Mouse (Mus musculus): Measurements from ENCODE around the gene Oit1.

DNA sequence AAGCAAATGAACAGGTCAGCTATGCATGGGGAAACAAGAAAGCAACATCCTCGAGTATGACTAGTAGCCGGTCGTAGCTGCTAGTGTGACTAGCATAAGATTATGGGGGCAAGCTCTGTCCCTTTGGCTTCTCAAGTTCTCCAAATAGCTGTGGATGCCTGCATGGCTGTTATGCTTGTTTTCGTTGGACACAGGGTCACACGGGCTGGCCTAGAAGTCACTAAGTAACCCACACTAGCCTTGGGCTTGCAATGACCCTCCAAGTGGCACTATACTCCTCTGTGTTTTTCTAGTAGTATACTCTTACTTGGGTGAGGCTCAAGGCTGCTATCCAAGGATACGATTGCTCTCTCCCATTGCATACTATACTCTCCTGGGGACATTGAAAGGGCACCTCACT is 63.4 kb downstream of the Oit1 start:
- TF ChIP-seq CTCF (IDR thresholded peaks at IDR 0.05; ENCODE audit: borderline replicate concordance, insufficient read depth, low read length) (no peak), POLR2A (IDR thresholded peaks at IDR 0.05; ENCODE audit: low read depth, low read length) (no peak)

All from embryonic fibroblast, embryonic 13.5 days (primary cell).